Mouse (Mus musculus) small intestine, adult 2 months (tissue): ENCODE measurements around the gene Prn.

Experiments used
- CTCF ChIP-seq: fragments of 200-500 bp; IDR thresholded peaks from 2 replicates; pipeline ENCODE4 v1.5.1; 2012; ENCODE audit warnings: low read depth, mild to moderate bottlenecking, control low read depth, inconsistent platforms, low read length, moderate library complexity, mixed read lengths; ENCODE audit not compliant: insufficient replicate concordance, insufficient read length; ENCODE audit errors: extremely low read depth
- POLR2A ChIP-seq: fragments of 200-500 bp; IDR thresholded peaks from 2 replicates; pipeline ENCODE4 v1.6.1; 2012; ENCODE audit warnings: low read depth, mild to moderate bottlenecking, control low read depth, inconsistent platforms, low read length, moderate library complexity

- no peak for TF ChIP-seq CTCF
- no peak for TF ChIP-seq POLR2A
Observed at GRCm38 (mm10) chr2:131895106-131895505, 14.7 kb upstream of the Prn start.
